ENCODE assay signal across 24 mouse cellular contexts in the genomic region with DNA sequence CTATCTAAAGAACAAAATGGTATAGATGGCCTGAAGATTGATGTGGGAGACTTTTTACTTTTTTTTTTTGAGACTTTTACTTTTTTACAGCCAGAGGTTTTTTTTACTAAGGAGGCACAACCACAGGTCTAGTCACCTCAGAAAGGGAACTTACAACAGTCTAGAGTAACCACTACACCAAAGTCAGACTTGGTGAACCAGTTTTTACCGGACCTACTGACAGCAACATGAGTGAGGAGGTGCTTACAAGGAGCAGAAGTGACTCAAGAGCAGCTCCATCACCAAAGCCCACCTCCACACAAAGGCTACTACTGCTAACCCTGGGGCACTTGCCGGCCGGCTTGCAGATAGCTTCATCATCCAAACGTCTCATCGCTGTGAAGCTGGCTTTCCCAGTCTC. TPM values are rescaled to one million over a fixed set of nuclear protein-coding genes. Genes with fewer than 3 reads are reported as not detected.
DNase-seq lines count a peak whose midpoint lies in the region; ATAC-seq and TF ChIP-seq lines count a peak whose summit lies in the region.
"Had no signal": no experiment of that assay in that cellular context is flagged by ENCODE, and none has a peak within 500 bp of the region (broad histone marks: within the 10 kb centered on the region; RNA-seq: fewer than 3 reads in every experiment).

No protein-coding gene starts in this region.

- H3K36me3 ChIP-seq in lung, embryonic 15.5 days, result no peaks in the 10 kb centered on the region
- no peaks in the 10 kb centered on the region for H3K36me3 ChIP-seq in lung, postnatal 0 days (ENCODE audit: insufficient read depth, low read length)
- H3K36me3 ChIP-seq: embryonic facial prominence, embryonic 12.5 days; forebrain, embryonic 15.5 days had no signal

- H3K27ac ChIP-seq in lung, embryonic 15.5 days, result peak overlapping the region; percentile 61; the same call in 1 of the 2 replicates
- peak overlapping the region; percentile 54; the same call in 1 of the 2 replicates for H3K27ac ChIP-seq in lung, postnatal 0 days (ENCODE audit: low read length)
- H3K27ac ChIP-seq: embryonic facial prominence, embryonic 10.5 days; embryonic facial prominence, embryonic 12.5 days; forebrain, embryonic 13.5 days; forebrain, embryonic 15.5 days had no signal

- TF ChIP-seq EP300 in lung, postnatal 0 days (IDR thresholded peaks at IDR 0.05), result no peak

- H3K4me2 ChIP-seq in lung, embryonic 15.5 days, result no peak overlapping the region
- H3K4me2 ChIP-seq in lung, postnatal 0 days (replicated peaks; ENCODE audit: low read depth, low read length), result 0 out of 2 replicates have a peak overlapping the region, but pooled peaks have one; percentile 14
- H3K4me2 ChIP-seq: embryonic facial prominence, embryonic 12.5 days; forebrain, embryonic 13.5 days; forebrain, embryonic 15.5 days had no signal

- TF ChIP-seq CTCF in lung, postnatal 0 days (IDR thresholded peaks at IDR 0.05), result no peak

- no peak overlapping the region for H3K9ac ChIP-seq in lung, embryonic 15.5 days
- no peak overlapping the region for H3K9ac ChIP-seq in lung, postnatal 0 days (replicated peaks; ENCODE audit: low read depth)
- H3K9ac ChIP-seq: embryonic facial prominence, embryonic 12.5 days; forebrain, embryonic 13.5 days; forebrain, embryonic 15.5 days; forebrain, postnatal 0 days had no signal

- H3K4me1 ChIP-seq in lung, embryonic 15.5 days, result no peaks in the 10 kb centered on the region
- H3K4me1 ChIP-seq in lung, postnatal 0 days (ENCODE audit: insufficient read depth, low read depth, low read length), result no peaks in the 10 kb centered on the region
- H3K4me1 ChIP-seq: embryonic facial prominence, embryonic 10.5 days; embryonic facial prominence, embryonic 12.5 days; forebrain, embryonic 13.5 days had no signal

- DNase-seq in lung, postnatal 14 days, result no peak
- DNase-seq in lung, postnatal 0 days (ENCODE audit: low spot score), result peak; percentile 25
- DNase-seq in lung, postnatal 10 days, result no peak
- DNase-seq in kidney, adult 9 months, result no peak
- DNase-seq: adrenal gland, adult 8-10 months; adrenal gland, postnatal 14 days; adrenal gland, postnatal 36 days; B cell, adult 2 months; cerebellum, adult 11-12 months; cerebellum, adult 2 months; cerebellum, adult 9-10 months; cerebellum, postnatal 10 days; cerebellum, postnatal 25 days; forebrain, postnatal 0 days had no signal

- H3K9me3 ChIP-seq in lung, embryonic 15.5 days, result no peaks in the 10 kb centered on the region
- no peaks in the 10 kb centered on the region for H3K9me3 ChIP-seq in lung, postnatal 0 days (ENCODE audit: low read length)
- H3K9me3 ChIP-seq: embryonic facial prominence, embryonic 10.5 days; embryonic facial prominence, embryonic 12.5 days; forebrain, embryonic 13.5 days; forebrain, embryonic 15.5 days; G1E had no signal

- no peak overlapping the region for H3K4me3 ChIP-seq in lung, embryonic 15.5 days
- no peak overlapping the region for H3K4me3 ChIP-seq in lung, postnatal 0 days (ENCODE audit: low read depth, low read length)
- H3K4me3 ChIP-seq: embryonic facial prominence, embryonic 10.5 days; embryonic facial prominence, embryonic 12.5 days; forebrain, embryonic 13.5 days; forebrain, embryonic 15.5 days had no signal

- 79% methylated on average over 5 of the region's 5 CpGs for WGBS in lung, embryonic 15.5 days
- WGBS in lung, postnatal 0 days, result 75% methylated on average over 5 of the region's 5 CpGs

- ATAC-seq in lung, embryonic 15.5 days (ENCODE audit: borderline replicate concordance, extremely low read depth, low FRiP score, low TSS enrichment), result no peak
- peak; percentile 53 for ATAC-seq in lung, postnatal 0 days
- ATAC-seq: activated CD4-positive, CD25-positive, alpha-beta regulatory T cell, adult 4 months; CD4-positive, CD25-positive, alpha-beta regulatory T cell, adult 4 months; forebrain, embryonic 13.5 days; forebrain, embryonic 15.5 days; forebrain, postnatal 0 days; Patski had no signal

- H3K27me3 ChIP-seq in lung, embryonic 15.5 days, result no peaks in the 10 kb centered on the region
- H3K27me3 ChIP-seq in lung, postnatal 0 days (replicated peaks; ENCODE audit: insufficient read depth, low read length), result no peaks in the 10 kb centered on the region
- H3K27me3 ChIP-seq: CH12.LX; embryonic facial prominence, embryonic 12.5 days; forebrain, embryonic 13.5 days; forebrain, embryonic 15.5 days had no signal

RNA-seq across cellular contexts. Expression of gene Slc25a53, which starts 6.4 kb away (rescaled TPM):
- 12.1 and 14.6 TPM in 2 replicates for polyA plus RNA-seq in lung, embryonic 15.5 days (2015; fragmentation: Nextera tagmentation; extraction: Ambion mirVana)
- polyA plus RNA-seq in lung, postnatal 0 days (2015; fragmentation: Nextera tagmentation; extraction: Ambion mirVana), result 8.5 and 9.0 TPM in 2 replicates

RNA-seq across cellular contexts. Expression of gene Fam199x, which starts 17.7 kb away (rescaled TPM):
- polyA plus RNA-seq in lung, embryonic 15.5 days (2015; fragmentation: Nextera tagmentation; extraction: Ambion mirVana), result 10.9 and 11.2 TPM in 2 replicates
- polyA plus RNA-seq in lung, postnatal 0 days (2015; fragmentation: Nextera tagmentation; extraction: Ambion mirVana), result 5.7 and 6.7 TPM in 2 replicates

RNA-seq across cellular contexts. Expression of gene Zcchc18, which starts 38.8 kb away (rescaled TPM):
- 11.0 and 11.4 TPM in 2 replicates for polyA plus RNA-seq in lung, embryonic 15.5 days (2015; fragmentation: Nextera tagmentation; extraction: Ambion mirVana)
- 0.88 and 1.5 TPM in 2 replicates for polyA plus RNA-seq in lung, postnatal 0 days (2015; fragmentation: Nextera tagmentation; extraction: Ambion mirVana)
- polyA plus RNA-seq: G1E had no signal

RNA-seq across cellular contexts. Expression of gene Tmsb15b1, which starts 55.1 kb away (rescaled TPM):
- polyA plus RNA-seq in lung, embryonic 15.5 days (2015; fragmentation: Nextera tagmentation; extraction: Ambion mirVana), result 19.0 and 22.2 TPM in 2 replicates
- polyA plus RNA-seq in lung, postnatal 0 days (2015; fragmentation: Nextera tagmentation; extraction: Ambion mirVana), result 12.8 and 15.3 TPM in 2 replicates
- polyA plus RNA-seq: G1E, Patski had no signal

RNA-seq across cellular contexts. Expression of gene Tmsb15l, which starts 55.1 kb away (rescaled TPM):
- polyA plus RNA-seq in lung, embryonic 15.5 days (2015; fragmentation: Nextera tagmentation; extraction: Ambion mirVana), result 2.9 and 3.5 TPM in 2 replicates
- 0.95 TPM in 1 of 2 replicates, not detected in the other for polyA plus RNA-seq in lung, postnatal 0 days (2015; fragmentation: Nextera tagmentation; extraction: Ambion mirVana)
- polyA plus RNA-seq: G1E had no signal
